Mouse (Mus musculus) thymus, adult 2 months (tissue): ENCODE results near the gene Parp4. TPM values are rescaled to one million over a fixed set of nuclear protein-coding genes. Genes with fewer than 3 reads are reported as not detected.

Source experiments
- DNase-seq: peaks from one replicate; pipeline ENCODE4 v3.0.0; 2021
- H3K27ac ChIP-seq: fragments of 200-500 bp; 2 replicates; pipeline ENCODE4 v1.5.1; 2012; ENCODE audit warnings: low read length, control low read depth; ENCODE audit not compliant: control insufficient read depth, insufficient read depth
- H3K27me3 ChIP-seq: fragments of 200-500 bp; 2 replicates; pipeline ENCODE4 v1.6.1; 2012; ENCODE audit warnings: mild to moderate bottlenecking, low read length, moderate library complexity, mixed read lengths; ENCODE audit not compliant: control insufficient read depth, insufficient read depth
- H3K36me3 ChIP-seq: fragments of 200-500 bp; 2 replicates; pipeline ENCODE4 v1.6.1; 2012; ENCODE audit warnings: mild to moderate bottlenecking, low read length, moderate library complexity; ENCODE audit not compliant: control insufficient read depth, insufficient read depth
- H3K4me1 ChIP-seq: fragments of 200-500 bp; replicated peaks from 2 replicates; pipeline ENCODE4 v1.6.1; 2012; ENCODE audit warnings: low read length; ENCODE audit not compliant: control insufficient read depth, insufficient read depth
- H3K4me3 ChIP-seq: fragments of 200-500 bp; 2 replicates; pipeline ENCODE4 v1.5.1; 2012; ENCODE audit warnings: mild to moderate bottlenecking, low read length, control low read depth, moderate library complexity; ENCODE audit not compliant: control insufficient read depth, insufficient read depth
- CTCF ChIP-seq: fragments of 200-500 bp; IDR thresholded peaks from 2 replicates; pipeline ENCODE4 v1.5.1; 2012; ENCODE audit warnings: mild to moderate bottlenecking, control low read depth, low read length, moderate library complexity, borderline replicate concordance; ENCODE audit not compliant: control insufficient read depth, poor library complexity, insufficient read depth; ENCODE audit errors: extremely low read depth
- POLR2A ChIP-seq: fragments of 200-500 bp; IDR thresholded peaks from 2 replicates; pipeline ENCODE4 v1.6.1; 2012; ENCODE audit warnings: mild to moderate bottlenecking, low read length, control low read depth, moderate library complexity; ENCODE audit not compliant: control insufficient read depth, poor library complexity, insufficient read depth; ENCODE audit errors: extremely low read depth
- WGBS: fragments of 180-500 bp; shearing (Covaris S2); methylation state at CpG from one replicate; pipeline ENCODE4 v1.1.7; 2018; 5-methylcytosine and 5-hydroxymethylcytosine counted together
- polyA plus RNA-seq: library from polyadenylated mRNA; depleted of rRNA; stranded (reverse); fragments of >200 nt; gene quantifications from 2 replicates; pipeline ENCODE4 v1.2.3, GENCODE M21; 2012; rRNA removed

Parp4 gene
- polyA plus RNA-seq: 9.2 and 11.3 TPM in 2 replicates

- H3K27me3 ChIP-seq: no peaks in the 10 kb centered on the region
- peaks cover 6% of the 10 kb centered on the region for H3K4me1 ChIP-seq
- under 1% methylated on average over 24 of the region's 24 CpGs for WGBS
- no peaks in the 10 kb centered on the region for H3K36me3 ChIP-seq
- TF ChIP-seq CTCF (0 out of 2 replicates have a peak, but pooled peaks have one; percentile 45), POLR2A (peak; percentile 45; the same call in 1 of the 2 replicates)
- H3K27ac ChIP-seq: peak within 1 kb of the TSS; percentile 95
- peak; percentile 77 for DNase-seq
- H3K4me3 ChIP-seq: peak within 1 kb of the TSS; percentile 100
These were observed at the start of gene Parp4, which contains the start of gene Cenpj for GRCm38 (mm10) chr14:56575416-56575815. TSS of gene Parp4 (plus strand) at chr14:56575619. TSS of gene Cenpj (minus strand) at chr14:56575425.

- H3K4me3 ChIP-seq: no peak overlapping the region
- no peak overlapping the region for H3K27ac ChIP-seq
- no peaks in the 10 kb centered on the region for H3K4me1 ChIP-seq
- no peaks in the 10 kb centered on the region for H3K27me3 ChIP-seq
- TF ChIP-seq CTCF (no peak), POLR2A (no peak)
- 97% methylated on average over 2 of the region's 2 CpGs for WGBS
- H3K36me3 ChIP-seq: peaks cover 77% of the 10 kb centered on the region
- no peak for DNase-seq
These were observed 44.6 kb upstream of the Parp4 start for GRCm38 (mm10) chr14:56530788-56531187.

- no peak for DNase-seq
- WGBS: 95% methylated on average over 1 of the region's 1 CpGs
- no peak for TF ChIP-seq CTCF
- no peak for TF ChIP-seq POLR2A
- no peak overlapping the region; the same call in 1 of the 2 replicates for H3K27ac ChIP-seq
- peaks cover 24% of the 10 kb centered on the region; the same call in 1 of the 2 replicates for H3K36me3 ChIP-seq
- no peaks in the 10 kb centered on the region for H3K4me1 ChIP-seq
- H3K4me3 ChIP-seq: no peak overlapping the region
- H3K27me3 ChIP-seq: no peaks in the 10 kb centered on the region
These were observed 30.5 kb upstream of the Parp4 start for GRCm38 (mm10) chr14:56544946-56545345.

- no peak overlapping the region for H3K27ac ChIP-seq
- no peak for DNase-seq
- H3K4me1 ChIP-seq: no peaks in the 10 kb centered on the region
- over 99% methylated on average over 4 of the region's 4 CpGs for WGBS
- no peaks in the 10 kb centered on the region for H3K27me3 ChIP-seq
- H3K4me3 ChIP-seq: no peak overlapping the region
- TF ChIP-seq CTCF (no peak), POLR2A (no peak)
- H3K36me3 ChIP-seq: peaks cover 24% of the 10 kb centered on the region; the same call in 1 of the 2 replicates
These were observed 29.9 kb upstream of the Parp4 start for GRCm38 (mm10) chr14:56545491-56545890.

- no peaks in the 10 kb centered on the region for H3K4me1 ChIP-seq
- WGBS: 97% methylated on average over 4 of the region's 4 CpGs
- no peak overlapping the region for H3K4me3 ChIP-seq
- H3K27me3 ChIP-seq: no peaks in the 10 kb centered on the region
- peaks cover 51% of the 10 kb centered on the region for H3K36me3 ChIP-seq
- DNase-seq: no peak
- TF ChIP-seq POLR2A (no peak), CTCF (no peak)
- H3K27ac ChIP-seq: no peak overlapping the region
These were observed 24.5 kb upstream of the Parp4 start for GRCm38 (mm10) chr14:56550960-56551359.

- no peak for DNase-seq
- Histone ChIP-seq H3K4me3 (no peak overlapping the region), H3K36me3 (peaks cover 56% of the 10 kb centered on the region), H3K27me3 (no peaks in the 10 kb centered on the region), H3K4me1 (no peaks in the 10 kb centered on the region), H3K27ac (no peak overlapping the region)
- WGBS: 94% methylated on average over 6 of the region's 6 CpGs
- TF ChIP-seq POLR2A: no peak
- TF ChIP-seq CTCF: no peak
These were observed 22.5 kb upstream of the Parp4 start for GRCm38 (mm10) chr14:56552924-56553323.

GRCm38 (mm10) chr14:56553331-56553730 is 22.1 kb upstream of the Parp4 start:
- Histone ChIP-seq H3K4me1 (no peaks in the 10 kb centered on the region), H3K36me3 (peaks cover 56% of the 10 kb centered on the region), H3K27me3 (no peaks in the 10 kb centered on the region), H3K27ac (no peak overlapping the region), H3K4me3 (no peak overlapping the region)
- DNase-seq: no peak
- TF ChIP-seq CTCF: no peak
- 96% methylated on average over 7 of the region's 7 CpGs for WGBS
